Mouse (Mus musculus) small intestine, adult 2 months (tissue): ENCODE measurements around the gene Ccl3.

Experiments used
- CTCF ChIP-seq: fragments of 200-500 bp; IDR thresholded peaks from 2 replicates; pipeline ENCODE4 v1.5.1; 2012; ENCODE audit warnings: low read depth, mild to moderate bottlenecking, control low read depth, inconsistent platforms, low read length, moderate library complexity, mixed read lengths; ENCODE audit not compliant: insufficient replicate concordance, insufficient read length; ENCODE audit errors: extremely low read depth
- POLR2A ChIP-seq: fragments of 200-500 bp; IDR thresholded peaks from 2 replicates; pipeline ENCODE4 v1.6.1; 2012; ENCODE audit warnings: low read depth, mild to moderate bottlenecking, control low read depth, inconsistent platforms, low read length, moderate library complexity

DNA sequence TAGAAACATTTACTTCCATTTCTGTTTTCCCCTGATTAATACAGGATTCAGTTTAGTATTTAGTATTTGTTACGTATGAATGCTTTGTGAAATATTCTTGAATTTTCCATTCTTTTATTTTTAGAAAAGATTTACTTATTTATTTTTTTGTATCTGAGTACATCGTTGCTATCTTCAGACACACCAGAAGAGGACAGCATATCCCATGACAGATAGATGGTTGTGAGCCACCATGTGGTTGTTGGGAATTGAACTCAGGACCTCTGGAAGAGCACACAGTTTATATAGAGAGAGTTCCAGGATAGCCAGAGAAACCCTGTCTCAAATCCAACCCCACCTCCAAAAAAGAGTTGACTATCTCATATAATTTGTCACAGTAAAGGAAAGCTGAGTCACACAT is 14.3 kb downstream of the Ccl3 start:
- TF ChIP-seq CTCF (no peak), POLR2A (no peak)
